Mouse (Mus musculus) liver, postnatal 0 days (tissue): ENCODE data around the gene Elmo1.

Source experiments
- CTCF ChIP-seq: sonication (generic); IDR thresholded peaks from 2 replicates; pipeline ENCODE4 v1.5.1; 2016; ENCODE audit warnings: antibody characterized with exemption, low read depth
- EP300 ChIP-seq: IDR thresholded peaks from 2 replicates; pipeline ENCODE4 v1.6.1; 2016; ENCODE audit warnings: antibody characterized with exemption, low read depth, mild to moderate bottlenecking

DNA sequence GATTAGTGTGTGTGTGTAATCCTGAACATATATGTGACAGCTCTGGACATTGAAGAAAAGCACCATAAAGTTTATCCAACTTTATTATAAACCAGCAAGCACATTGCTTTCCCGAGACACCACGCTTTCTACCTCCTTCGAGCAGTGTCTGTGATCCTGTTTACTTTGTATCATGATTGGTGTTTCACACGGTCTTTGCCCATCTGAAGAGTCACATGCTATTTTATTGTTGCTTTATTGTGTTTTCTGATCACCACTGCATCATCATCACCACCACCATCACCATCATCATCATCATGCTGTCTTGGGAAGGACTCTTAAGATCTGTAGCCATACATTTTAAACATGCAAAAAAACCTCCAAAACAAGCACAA, 41.6 kb downstream of the Elmo1 start:
- no peak for TF ChIP-seq CTCF
- TF ChIP-seq EP300 = no peak; the same call in 1 of the 2 replicates
